Mouse (Mus musculus) brain, embryonic 14.5 days (tissue): ENCODE data around the gene Ddx60.

Experiments used
- CTCF ChIP-seq: fragments of 200-500 bp; IDR thresholded peaks from 2 replicates; pipeline ENCODE4 v1.5.1; 2012; ENCODE audit warnings: inconsistent platforms, mild to moderate bottlenecking, moderate library complexity, borderline replicate concordance; ENCODE audit not compliant: insufficient read depth, insufficient read length; ENCODE audit errors: extremely low read depth
- POLR2A ChIP-seq: fragments of 200-500 bp; IDR thresholded peaks from 2 replicates; pipeline ENCODE4 v1.6.1; 2012; ENCODE audit warnings: mild to moderate bottlenecking, inconsistent platforms, borderline replicate concordance; ENCODE audit not compliant: poor library complexity, insufficient read depth, insufficient read length, severe bottlenecking; ENCODE audit errors: extremely low read depth

DNA sequence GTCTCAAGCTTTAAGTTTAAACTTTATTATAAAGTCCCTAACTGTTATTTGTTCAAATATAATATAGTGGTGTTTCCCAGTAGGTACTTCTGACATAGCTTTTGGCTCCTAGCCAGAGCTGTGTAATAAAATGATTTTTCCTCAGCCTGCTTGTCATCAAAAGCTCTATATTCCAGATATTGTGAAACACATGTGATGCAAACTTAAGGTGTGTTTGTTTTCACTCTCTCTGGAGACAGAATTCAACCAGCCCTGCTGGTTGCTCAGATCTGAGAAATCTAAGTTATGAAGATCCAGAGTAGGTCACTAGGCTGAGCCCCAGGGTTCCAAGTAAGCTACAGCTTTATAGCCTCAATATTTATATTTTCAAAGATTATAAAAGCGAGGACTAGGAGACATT lies 64.9 kb downstream of the Ddx60 start:
- TF ChIP-seq CTCF: no peak
- TF ChIP-seq POLR2A: no peak
